Mouse (Mus musculus) liver, embryonic 14.5 days (tissue): ENCODE data around the gene Gm17364. TPM values are rescaled to one million over a fixed set of nuclear protein-coding genes. Genes with fewer than 3 reads are reported as not detected.
"Not testable (repeated sequence)": the region's sequence is repeated elsewhere in the genome, so short reads cannot be mapped to it uniquely, and the experiment has no call there.

Source experiments
- ATAC-seq: fragments of 200-750 bp; cut with Nextera tagmentation; 2 replicates; pipeline ENCODE4 v1.8.0; 2017; ENCODE audit warnings: moderate number of reproducible peaks, mild to moderate bottlenecking, moderate library complexity; ENCODE audit not compliant: insufficient read depth
- DNase-seq, 3 experiments: peaks; one replicate each; pipeline ENCODE4 v3.0.0-alpha.2; 2012 to 2013; ENCODE audit warnings: low read depth in 3 of 3, low spot score in 3 of 3
- H3K27ac ChIP-seq: fragments of 300-500 bp; sonication (generic); 2 replicates; pipeline ENCODE4 v1.5.1; 2014; ENCODE audit warnings: moderate library complexity, mild to moderate bottlenecking, control low read depth, inconsistent platforms
- H3K27me3 ChIP-seq: fragments of 300-500 bp; sonication (generic); 2 replicates; pipeline ENCODE4 v1.6.1; 2014; ENCODE audit warnings: mild to moderate bottlenecking, low read length, moderate library complexity; ENCODE audit not compliant: control insufficient read depth, insufficient read depth
- H3K36me3 ChIP-seq: fragments of 300-500 bp; sonication (generic); replicated peaks from 2 replicates; pipeline ENCODE4 v1.6.1; 2014; ENCODE audit warnings: low read depth; ENCODE audit not compliant: control insufficient read depth, insufficient read depth
- H3K4me1 ChIP-seq, 2 experiments: fragments of 200-500 bp in 1 of 2; fragments of 300-500 bp in 1 of 2; sonication (generic) in 1 of 2; replicated peaks; 2 replicates each; pipeline ENCODE4 v1.6.1; 2012 to 2014; ENCODE audit warnings: antibody characterized with exemption in 1 of 2, inconsistent platforms in 1 of 2, low read length in 1 of 2; ENCODE audit not compliant: control insufficient read depth in 2 of 2, insufficient read depth in 2 of 2
- H3K4me2 ChIP-seq: fragments of 300-500 bp; sonication (generic); 2 replicates; pipeline ENCODE4 v1.6.1; 2014; ENCODE audit warnings: low read depth, mild to moderate bottlenecking, control low read depth, moderate library complexity
- H3K4me3 ChIP-seq, 2 experiments: fragments of 200-500 bp in 1 of 2; fragments of 300-500 bp in 1 of 2; sonication (generic) in 1 of 2; 2 replicates each; pipeline ENCODE4 v1.5.1; 2012 to 2014; ENCODE audit warnings: low read depth in 2 of 2, low read length in 2 of 2, mild to moderate bottlenecking in 2 of 2, control low read depth in 1 of 2, inconsistent platforms in 1 of 2, moderate library complexity in 1 of 2; ENCODE audit not compliant: insufficient read depth in 1 of 2
- H3K9ac ChIP-seq: fragments of 300-500 bp; sonication (generic); replicated peaks from 2 replicates; pipeline ENCODE4 v1.6.1; 2014; ENCODE audit warnings: mild to moderate bottlenecking, control low read depth, moderate library complexity
- H3K9me3 ChIP-seq: fragments of 300-500 bp; sonication (generic); 2 replicates; pipeline ENCODE4 v1.6.1; 2016; ENCODE audit warnings: low read length, mixed read lengths; ENCODE audit not compliant: control insufficient read depth
- CTCF ChIP-seq: IDR thresholded peaks from 2 replicates; pipeline ENCODE4 v1.5.1; 2016; ENCODE audit warnings: antibody characterized with exemption, low read depth, control low read depth
- EP300 ChIP-seq: IDR thresholded peaks from 2 replicates; pipeline ENCODE4 v1.6.1; 2016; ENCODE audit warnings: antibody characterized with exemption, low read depth
- WGBS: fragments of 180-500 bp; shearing (Covaris S2); extraction: QIAGEN DNeasy Blood & Tissue Kit; methylation state at CpG from one replicate; pipeline ENCODE4 v1.1.7; 2014; ENCODE audit not compliant: insufficient replicate concordance; 5-methylcytosine and 5-hydroxymethylcytosine counted together
- polyA plus RNA-seq, 2 experiments: library from polyadenylated mRNA; depleted of rRNA in 1 of 2; stranded (reverse) in 1 of 2; unstranded in 1 of 2; fragments of >200 nt; fragmentation: Nextera tagmentation in 1 of 2; extraction: Ambion mirVana in 1 of 2; gene quantifications; 2 replicates each; pipeline versions ENCODE4 v1.2.1 to v1.2.3; 2012 to 2014

The Gm17364 gene
- polyA plus RNA-seq, 2 experiments, result not detected

- TF ChIP-seq CTCF, result no peak
- no peak for TF ChIP-seq EP300
- WGBS, result 76% methylated on average over 5 of the region's 5 CpGs
Measured at GRCm38 (mm10) chr13:41256126-41256525, 17.7 kb downstream of the Gm17364 start.

DNA sequence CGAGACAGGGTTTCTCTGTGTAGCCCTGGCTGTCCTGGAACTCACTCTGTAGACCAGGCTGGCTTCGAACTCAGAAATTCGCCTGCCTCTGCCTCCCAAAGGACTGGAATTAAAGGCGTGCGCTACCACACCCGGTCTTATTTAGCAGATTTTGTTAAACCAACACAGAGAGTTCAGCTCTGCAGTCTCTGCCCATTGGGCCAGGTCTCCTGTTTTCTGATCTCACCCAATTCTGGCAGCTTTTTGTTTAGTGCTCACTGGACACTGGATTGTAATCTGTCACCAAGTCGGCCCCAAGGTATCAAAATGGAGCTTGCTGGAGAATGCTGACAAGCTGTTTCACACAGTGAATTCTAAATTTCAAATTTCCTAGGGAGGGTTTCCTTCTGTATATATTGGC lies 21.0 kb downstream of the Gm17364 start:
- WGBS, result 71% methylated on average over 7 of the region's 7 CpGs
- H3K9me3 ChIP-seq, result no peaks in the 10 kb centered on the region
- TF ChIP-seq EP300 (no peak), CTCF (no peak)
- ATAC-seq, result no peak
- no peaks in the 10 kb centered on the region for H3K27me3 ChIP-seq
- H3K36me3 ChIP-seq, result no peaks in the 10 kb centered on the region
- no peak for DNase-seq
- no peak overlapping the region for H3K4me3 ChIP-seq
- no peak overlapping the region for H3K9ac ChIP-seq
- no peak overlapping the region for H3K4me2 ChIP-seq
- H3K27ac ChIP-seq, result no peak overlapping the region
- peaks cover 9% of the 10 kb centered on the region in 2 experiments for H3K4me1 ChIP-seq

More at GRCm38 (mm10) chr13:41256126-41256525, 17.7 kb downstream of the Gm17364 start:
- no peak overlapping the region for H3K27ac ChIP-seq
- H3K9ac ChIP-seq, result no peak overlapping the region
- H3K4me3 ChIP-seq, result no peak overlapping the region
- H3K36me3 ChIP-seq, result no peaks in the 10 kb centered on the region
- no peak for ATAC-seq
- no peaks in the 10 kb centered on the region for H3K27me3 ChIP-seq
- no peak for DNase-seq
- no peak overlapping the region for H3K4me2 ChIP-seq
- peaks cover 2 to 5% of the 10 kb centered on the region in 2 experiments; a peak in 3 of 4 replicates for H3K4me1 ChIP-seq
- no peaks in the 10 kb centered on the region for H3K9me3 ChIP-seq

DNA sequence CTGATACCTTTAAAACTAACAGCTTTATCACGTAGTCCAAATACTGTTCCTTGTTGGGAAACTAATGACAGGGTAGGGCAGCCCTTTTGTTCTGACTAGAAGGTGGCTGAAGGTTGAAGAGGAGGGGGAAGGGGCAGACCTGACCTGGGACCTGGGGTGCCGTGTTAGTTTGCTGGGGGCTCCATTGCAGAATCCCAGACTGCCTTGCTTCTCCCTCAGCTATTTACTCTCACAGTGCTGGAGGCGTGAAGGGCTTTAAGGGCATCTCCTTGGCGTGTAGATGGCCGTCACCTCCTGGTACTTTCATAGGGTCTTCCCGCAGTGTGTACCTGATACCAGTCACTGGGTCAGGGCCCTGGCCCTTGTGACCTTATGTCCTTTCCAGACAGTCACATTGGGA lies 21.6 kb downstream of the Gm17364 start:
- 77% methylated on average over 6 of the region's 6 CpGs for WGBS
- Histone ChIP-seq H3K4me2 (no peak overlapping the region), H3K27me3 (no peaks in the 10 kb centered on the region), H3K4me1 (peaks cover 9% of the 10 kb centered on the region in 2 experiments), H3K9me3 (no peaks in the 10 kb centered on the region), H3K27ac (no peak overlapping the region), H3K4me3 (no peak overlapping the region), H3K36me3 (no peaks in the 10 kb centered on the region), H3K9ac (no peak overlapping the region)
- ATAC-seq (no peak), DNase-seq (no peak)
- TF ChIP-seq EP300 (no peak), CTCF (no peak)

DNA sequence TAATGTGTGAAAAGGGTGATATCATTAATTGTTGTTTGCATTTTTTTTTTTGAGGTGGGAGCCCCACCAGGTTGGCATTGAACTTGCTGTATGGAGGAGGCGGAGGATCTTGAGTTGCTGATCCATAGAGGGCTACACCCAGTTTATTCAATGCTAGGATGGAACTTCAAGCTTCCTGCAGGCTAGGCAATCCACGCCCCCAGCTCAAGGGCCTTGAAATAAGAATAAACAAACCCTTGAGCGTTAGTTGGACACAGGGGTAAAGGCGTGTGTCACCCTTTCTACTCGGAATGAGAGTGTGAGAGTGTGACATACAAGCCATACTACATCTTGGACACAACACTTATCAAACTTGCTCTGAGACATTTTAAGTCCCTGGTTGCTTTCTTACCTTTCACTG lies 22.1 kb downstream of the Gm17364 start:
- no peaks in the 10 kb centered on the region for H3K36me3 ChIP-seq
- 71% methylated on average over 5 of the region's 5 CpGs for WGBS
- no peak overlapping the region for H3K4me2 ChIP-seq
- no peak for TF ChIP-seq EP300
- no peak for TF ChIP-seq CTCF
- no peak for ATAC-seq
- H3K9me3 ChIP-seq, result no peaks in the 10 kb centered on the region
- H3K4me3 ChIP-seq, result no peak overlapping the region
- peaks cover 9% of the 10 kb centered on the region in 2 experiments for H3K4me1 ChIP-seq
- DNase-seq, result no peak
- no peak overlapping the region for H3K9ac ChIP-seq
- H3K27me3 ChIP-seq, result no peaks in the 10 kb centered on the region
- no peak overlapping the region for H3K27ac ChIP-seq

DNA sequence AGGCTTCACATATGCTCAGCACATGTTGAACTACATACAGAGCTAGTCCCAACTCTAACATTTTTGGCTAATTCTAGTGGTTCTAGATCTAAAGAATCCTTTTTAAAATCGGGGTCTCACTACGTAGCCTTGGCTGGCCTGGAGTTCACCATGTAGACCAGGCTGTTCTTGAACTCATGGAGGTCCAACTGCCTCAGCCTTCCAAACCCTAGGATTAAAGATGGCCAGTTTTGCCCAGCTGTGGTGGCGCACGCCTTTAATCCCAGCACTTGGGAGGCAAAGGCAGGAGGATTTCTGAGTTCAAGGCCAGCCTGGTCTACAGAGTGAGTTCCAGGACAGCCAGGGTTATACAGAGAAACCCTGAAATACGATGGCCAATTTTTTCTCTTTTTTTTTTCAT lies 22.5 kb downstream of the Gm17364 start:
- not testable (repeated sequence) for H3K36me3 ChIP-seq, H3K9me3 ChIP-seq, H3K4me1 ChIP-seq, H3K9ac ChIP-seq, H3K27me3 ChIP-seq, H3K27ac ChIP-seq, ATAC-seq, DNase-seq
- 79% methylated on average over 5 of the region's 5 CpGs for WGBS
- Histone ChIP-seq H3K4me3 (peak overlapping the region in 1 of 2 experiments; percentile 79; a peak in 1 of 4 replicates), H3K4me2 (peak overlapping the region; percentile 92)
